Mouse (Mus musculus) lung, adult 2 months (tissue): ENCODE results near the gene Tom1.

Experiments
- CTCF ChIP-seq: fragments of 200-500 bp; IDR thresholded peaks from 2 replicates; pipeline ENCODE4 v1.5.1; 2011; ENCODE audit warnings: mild to moderate bottlenecking, low read length, control low read depth; ENCODE audit not compliant: insufficient read depth
- POLR2A ChIP-seq: fragments of 200-500 bp; IDR thresholded peaks from 2 replicates; pipeline ENCODE4 v1.6.1; 2011; ENCODE audit warnings: low read depth, mild to moderate bottlenecking, control low read depth, low read length, borderline replicate concordance; ENCODE audit errors: extremely low read depth

DNA sequence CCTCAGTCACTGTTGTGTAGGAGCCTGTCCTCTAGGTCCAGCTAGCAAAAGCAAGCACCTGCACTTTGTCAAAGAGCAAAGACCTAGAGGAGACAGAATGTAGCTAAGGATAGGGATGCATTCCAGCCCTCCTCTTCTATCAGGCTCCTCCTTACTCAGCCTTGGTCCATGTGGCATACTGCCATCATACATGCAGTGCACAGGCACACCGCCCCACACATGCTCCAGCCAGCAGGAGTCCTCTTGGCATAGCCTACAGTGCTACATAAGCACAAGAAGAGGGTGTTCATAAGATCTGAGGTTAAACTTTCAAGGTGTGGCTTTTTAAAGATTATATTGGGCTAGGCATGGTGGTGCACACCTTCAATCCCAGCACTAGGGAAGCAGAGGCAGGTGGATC is 41.4 kb downstream of the Tom1 start:
- TF ChIP-seq POLR2A (no peak), CTCF (no peak)
